Mouse (Mus musculus) retina, postnatal 1 day (tissue): ENCODE data around the gene Afmid.

ENCODE experiments used
- DNase-seq: peaks from one replicate; pipeline ENCODE4 v3.0.0-alpha.2; 2012

Gene Afmid

DNA sequence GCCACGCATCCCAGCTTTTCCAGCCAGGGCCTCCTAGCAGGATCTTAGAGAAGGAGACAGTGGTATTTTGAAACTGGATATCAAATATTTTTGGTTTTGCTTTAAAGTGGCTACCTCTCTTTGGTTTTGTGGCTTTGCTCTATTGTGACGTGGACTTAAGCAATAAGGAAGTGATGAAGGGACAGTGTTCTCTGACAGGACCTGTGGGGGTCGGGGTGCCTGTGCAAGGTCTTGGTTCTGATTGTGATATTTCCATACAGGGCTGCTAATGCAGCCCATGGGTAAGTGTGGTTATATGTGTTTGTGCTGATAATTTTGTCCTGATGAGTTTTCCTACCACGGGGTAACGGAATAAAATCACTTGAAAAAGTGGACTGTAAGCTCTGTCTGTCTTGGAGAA lies 29.6 kb downstream of the Afmid start:
- DNase-seq: no peak

DNA sequence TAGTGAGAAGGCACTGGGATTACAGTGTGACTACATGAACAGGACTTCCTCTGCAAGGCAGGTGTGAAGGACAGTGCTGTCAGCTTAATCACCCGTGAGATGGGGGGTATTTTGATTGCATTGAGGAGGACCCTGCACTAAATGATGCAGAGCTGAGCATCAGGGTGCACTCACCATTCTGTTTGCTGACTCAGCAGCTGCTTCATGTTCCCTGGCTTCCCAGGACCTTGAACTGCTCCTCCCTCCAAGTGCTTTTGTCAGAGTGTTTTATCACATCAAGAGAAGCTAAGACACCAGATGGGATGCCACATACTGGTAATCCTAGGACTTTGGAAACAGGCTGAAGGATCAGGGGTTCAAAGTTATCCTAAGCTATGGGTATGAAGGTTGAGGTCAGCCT lies 30.3 kb downstream of the Afmid start:
- no peak for DNase-seq

DNA sequence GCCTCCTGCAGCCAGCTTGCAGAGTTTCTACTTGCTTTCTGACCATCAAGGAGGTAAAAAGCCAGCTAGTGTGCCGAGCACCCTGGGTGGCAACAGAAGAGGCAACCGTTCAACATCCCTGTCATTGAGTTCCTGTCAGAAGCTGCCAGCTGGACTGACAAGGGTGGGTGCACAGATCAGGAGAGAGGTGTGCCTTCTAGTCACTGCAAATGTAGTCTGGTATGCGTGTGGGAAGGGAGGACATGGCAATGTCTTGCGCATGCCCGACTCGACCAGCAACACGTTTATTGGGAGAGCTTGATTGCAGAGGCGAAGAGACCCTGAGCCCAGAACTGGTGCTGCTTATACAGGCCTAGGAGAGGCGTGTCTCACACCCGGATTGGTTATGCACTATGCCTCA lies 31.7 kb downstream of the Afmid start:
- DNase-seq: no peak

DNA sequence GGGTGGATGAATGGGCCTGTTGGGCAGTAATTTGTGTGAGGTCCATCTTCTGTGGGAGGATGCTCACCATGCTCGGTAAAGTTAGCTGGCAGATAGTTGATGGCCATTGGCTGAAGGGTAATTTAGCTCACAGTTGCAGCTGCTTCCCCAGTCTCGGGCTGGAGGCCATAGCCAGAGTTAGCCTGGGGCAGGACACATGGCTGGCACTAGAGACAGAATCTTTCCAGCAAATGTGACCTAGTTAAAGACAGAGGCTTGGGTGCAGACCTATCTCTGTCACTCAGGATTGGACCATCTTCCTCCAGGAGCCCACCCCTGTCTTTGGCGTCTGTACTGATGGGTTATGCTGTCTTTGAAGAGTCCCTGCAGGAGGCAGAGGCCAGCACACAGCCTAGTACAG lies 32.7 kb downstream of the Afmid start:
- peak; percentile 55 for DNase-seq

DNA sequence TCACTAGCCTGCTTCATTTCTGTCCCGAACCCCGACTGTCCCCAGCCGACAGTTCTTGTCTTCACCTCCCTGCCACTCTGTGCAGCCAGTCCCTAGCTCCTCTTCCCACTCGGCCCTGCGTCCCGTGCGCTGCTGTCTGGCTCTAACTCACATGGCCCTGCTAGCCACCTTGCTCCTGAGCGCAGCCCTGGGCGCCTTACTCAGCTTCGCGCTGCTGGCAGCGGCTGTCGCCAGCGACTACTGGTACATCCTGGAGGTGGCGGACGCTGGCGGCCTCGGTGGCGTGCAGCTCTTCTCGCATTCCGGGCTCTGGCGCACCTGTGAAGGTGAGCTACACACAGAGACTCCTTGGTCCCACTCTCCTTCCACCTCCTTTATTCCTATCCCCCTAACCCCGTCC lies 34.9 kb downstream of the Afmid start, which contains the start of gene Tmem235:
Gene Tmem235 (plus strand): TSS at position 152 of the 400 bp plus-strand sequence.
- no peak for DNase-seq

DNA sequence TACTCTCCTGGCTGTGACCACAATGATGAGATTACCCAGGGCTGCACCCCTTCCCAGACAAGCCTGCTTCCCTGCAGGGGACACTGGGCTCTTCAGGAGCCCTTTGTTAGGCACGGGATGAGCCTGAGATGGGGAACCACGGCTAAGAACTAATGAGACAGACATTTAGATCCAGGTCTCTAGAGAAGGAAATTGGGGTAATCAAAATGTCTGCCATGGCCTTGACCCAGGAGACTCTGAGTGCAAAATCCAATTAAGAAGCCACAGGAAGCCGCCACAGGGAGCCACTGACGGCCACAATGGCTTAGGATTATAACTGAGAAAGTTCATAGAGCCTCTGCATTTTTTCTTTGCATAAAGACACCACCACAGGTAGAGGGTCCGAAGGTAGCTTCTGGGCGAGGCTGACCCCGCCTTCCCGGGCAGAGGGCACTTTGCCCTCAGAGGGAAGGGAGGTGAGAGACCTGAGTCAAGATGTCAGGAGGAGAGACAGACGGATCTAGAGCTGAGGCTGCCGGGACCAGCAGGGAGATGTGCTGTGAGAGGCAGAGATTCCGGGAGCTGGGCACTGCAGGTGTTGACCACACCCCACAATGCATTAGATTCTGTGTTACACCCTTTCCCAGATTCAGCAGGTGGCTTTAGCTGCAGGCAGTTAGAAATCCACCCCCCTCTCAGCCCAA lies 37.6 kb downstream of the Afmid start:
- DNase-seq: no peak

DNA sequence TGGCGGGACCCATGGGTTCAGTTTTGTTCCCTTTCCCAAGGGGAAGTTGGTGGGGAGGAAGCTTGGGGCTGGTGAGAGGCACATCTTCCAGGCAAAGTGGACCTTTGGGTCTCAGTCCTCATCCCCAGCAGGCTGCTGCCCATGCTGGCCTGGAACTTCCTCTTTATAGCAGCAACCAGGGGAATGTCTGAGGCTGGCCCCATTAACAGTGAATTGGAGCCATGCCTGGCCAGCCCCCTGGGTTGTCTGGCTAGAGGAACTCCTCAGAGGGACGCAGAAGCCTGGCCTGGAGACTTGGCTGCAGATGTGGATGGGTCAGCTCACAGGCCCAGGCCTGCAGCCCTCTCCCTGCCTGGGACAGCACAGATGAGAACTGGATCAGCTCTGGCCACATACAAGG lies 39.1 kb downstream of the Afmid start:
- DNase-seq: no peak

DNA sequence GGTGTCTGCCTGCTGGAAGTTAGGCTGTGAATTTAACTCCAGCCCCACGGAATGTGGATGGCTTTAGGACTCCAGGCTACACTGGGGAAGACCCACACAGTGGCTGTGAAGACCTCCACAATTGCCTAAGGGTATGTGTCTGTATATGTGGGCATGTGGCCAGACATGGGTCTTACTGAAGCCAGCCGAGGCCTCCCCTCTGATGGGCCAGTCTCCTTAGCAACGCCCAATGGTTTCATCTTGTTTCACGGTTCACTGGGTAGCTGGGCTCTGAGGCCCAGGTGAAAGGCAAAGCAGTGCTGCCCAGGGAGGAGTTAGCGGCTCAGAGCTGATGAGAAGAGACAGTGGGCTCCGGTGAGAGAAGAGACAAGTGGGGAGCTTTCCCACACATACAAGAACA lies 40.3 kb downstream of the Afmid start:
- DNase-seq: peak; percentile 93

DNA sequence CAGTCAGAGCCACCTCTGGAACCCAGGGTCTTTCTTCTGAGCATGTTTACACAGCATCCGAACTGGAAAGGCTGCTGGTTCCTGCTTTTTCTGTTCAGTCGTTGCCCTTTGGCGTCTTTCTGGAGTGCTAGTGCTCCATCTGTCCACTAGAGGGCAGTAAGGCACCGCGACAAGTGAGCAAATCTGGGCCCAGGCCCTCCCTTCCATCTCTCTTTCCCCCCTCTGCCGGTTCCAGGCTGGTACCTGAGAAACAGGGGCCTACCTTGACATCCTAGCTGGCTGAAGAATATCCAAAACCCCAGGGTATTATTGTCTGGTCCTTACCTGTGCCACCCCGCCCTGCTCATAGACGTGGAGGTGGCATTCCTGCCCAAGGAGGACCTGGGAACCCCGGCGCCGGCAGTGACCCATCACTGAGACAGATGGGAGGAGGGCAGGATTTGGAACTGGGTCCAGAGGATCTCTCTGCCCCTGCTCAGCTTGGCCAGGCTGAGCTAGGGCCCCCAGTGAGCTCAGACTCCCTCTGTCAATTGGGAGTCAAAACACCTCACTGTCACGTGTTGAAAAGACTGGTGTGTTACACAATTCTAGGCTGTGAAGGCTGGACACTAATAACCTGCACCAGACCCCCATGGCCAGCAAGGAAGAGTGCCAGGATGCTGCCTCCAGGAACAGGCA lies 45.1 kb downstream of the Afmid start:
- peak; percentile 89 for DNase-seq

DNA sequence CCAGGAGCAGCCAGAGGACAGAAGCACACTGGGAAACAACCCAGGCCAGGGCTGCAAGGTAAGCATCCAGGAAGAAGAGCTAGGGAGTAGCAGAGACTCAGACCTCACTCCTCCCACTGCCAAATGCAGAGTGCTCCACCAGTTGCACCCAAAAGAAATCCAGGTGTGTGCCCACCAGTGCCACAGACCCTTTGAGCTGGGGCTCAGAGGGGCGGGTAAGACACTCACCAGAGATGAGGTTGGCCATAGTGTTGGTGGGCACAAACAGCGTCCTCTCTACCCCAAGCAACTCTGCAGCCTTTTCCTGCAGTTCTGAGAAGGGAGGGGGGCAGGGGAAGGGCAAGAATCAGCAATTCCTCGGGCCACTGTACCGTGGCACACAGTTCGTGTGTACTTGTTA lies 45.7 kb downstream of the Afmid start:
- DNase-seq: no peak

DNA sequence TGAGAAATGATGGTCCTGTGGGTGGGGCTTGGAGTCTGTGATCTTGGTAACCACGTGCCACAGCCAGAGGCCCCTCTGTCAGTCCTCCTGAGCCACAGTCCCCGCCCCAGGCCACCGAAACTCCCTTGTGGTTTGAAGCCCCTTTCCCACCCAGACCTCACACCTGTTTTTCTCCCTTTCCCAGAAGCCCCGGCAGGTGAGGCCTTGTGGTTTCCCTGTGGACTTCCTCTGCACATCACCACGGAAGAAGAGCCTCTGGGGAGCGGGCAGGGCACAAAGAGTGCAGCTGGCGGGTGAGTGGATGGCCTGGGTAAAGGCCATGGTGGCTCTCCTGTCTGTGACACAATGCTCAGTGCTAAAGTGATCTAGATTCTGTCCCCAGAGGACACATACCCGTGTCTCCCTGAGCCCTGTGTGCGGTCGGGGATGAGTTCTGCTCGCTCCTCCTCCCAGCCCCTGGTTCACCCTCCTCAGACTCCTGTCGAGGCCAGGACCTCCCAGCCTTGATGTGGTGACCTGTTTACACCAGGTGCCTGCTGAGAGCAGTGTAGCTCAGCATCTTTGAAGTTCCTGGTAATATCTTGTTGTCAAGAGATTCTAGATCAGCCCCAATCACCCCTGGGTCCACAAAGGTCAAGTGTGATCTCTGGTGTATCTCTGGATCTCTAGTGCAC lies 46.3 kb downstream of the Afmid start:
- no peak for DNase-seq

DNA sequence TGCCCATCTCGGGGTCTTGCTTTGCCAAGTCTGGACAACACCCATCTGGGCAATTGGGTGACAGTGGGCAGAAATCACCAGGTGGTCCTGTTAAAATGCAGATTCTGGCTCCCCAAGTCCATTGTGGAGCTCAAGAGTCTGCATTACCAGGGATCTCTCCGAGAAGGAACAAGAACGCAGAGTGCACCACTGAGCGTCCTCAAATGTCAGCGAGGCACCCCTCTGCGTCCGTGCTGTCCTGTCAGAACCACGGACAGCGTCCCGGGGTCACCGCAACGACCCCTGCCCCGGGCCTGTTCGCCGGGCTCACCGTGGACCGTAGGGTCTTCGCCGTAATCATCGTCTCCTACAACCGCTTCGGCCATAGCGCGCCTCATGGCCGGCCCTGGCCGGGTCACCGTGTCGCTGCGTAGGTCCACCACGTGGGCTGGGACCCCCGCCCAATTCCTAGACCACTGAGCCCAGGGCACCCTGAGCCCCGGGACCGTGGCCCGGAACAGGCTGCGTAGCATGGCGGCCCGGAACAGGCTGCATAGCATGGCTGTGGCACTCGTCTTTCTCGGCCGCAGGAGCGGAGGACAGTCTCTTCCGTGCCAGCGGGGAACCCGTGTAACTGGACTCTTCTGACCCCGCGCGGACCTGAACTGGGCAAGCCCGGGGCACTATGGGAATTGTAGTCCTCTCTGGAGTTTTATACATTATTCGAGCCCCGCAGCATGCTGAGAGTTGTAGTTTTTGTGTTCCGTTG lies 47.3 kb downstream of the Afmid start, which contains the start of gene Tha1:
Gene Tha1 (minus strand): TSS at position 621 of the 748 bp plus-strand sequence.
- DNase-seq: peak; percentile 91

DNA sequence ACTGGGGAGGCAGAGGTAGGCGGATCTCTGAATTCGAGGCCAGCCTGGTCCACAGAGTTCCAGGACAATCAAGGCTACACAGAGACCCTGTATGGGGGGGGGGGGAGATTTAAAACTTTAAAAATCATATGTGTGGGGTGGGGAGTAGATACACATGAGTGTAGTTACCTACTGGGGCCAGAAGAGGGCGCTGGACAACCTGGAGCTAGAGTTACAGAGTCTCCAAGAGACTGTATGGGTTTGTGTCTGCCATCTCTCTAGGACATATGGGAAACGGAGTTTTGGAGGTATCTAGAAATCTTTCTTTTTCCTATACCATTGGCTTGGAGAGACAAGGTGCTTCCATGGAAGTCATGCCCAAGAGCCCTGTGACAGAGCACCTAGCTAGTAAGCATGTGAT lies 48.7 kb downstream of the Afmid start:
- DNase-seq: no peak

DNA sequence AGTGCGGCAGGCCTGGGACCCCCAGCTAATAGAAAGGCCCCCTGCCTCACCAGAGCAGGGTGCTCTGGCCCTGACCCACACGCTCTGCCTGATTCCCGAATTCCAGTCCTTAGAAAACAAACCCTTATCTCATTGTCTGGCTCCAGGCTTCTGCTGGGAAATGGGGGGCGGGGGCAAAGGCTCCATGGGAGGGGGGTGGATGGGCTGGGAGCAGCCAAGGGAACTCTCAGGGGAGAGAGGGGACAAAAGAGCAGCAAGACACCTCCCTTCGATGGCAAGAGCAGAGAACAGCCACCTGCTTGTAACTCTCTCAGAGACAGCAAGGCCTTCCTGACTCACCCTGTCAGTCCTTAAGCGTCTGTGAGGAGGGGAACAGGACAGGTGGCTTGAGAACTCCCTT lies 50.0 kb downstream of the Afmid start:
- no peak for DNase-seq

DNA sequence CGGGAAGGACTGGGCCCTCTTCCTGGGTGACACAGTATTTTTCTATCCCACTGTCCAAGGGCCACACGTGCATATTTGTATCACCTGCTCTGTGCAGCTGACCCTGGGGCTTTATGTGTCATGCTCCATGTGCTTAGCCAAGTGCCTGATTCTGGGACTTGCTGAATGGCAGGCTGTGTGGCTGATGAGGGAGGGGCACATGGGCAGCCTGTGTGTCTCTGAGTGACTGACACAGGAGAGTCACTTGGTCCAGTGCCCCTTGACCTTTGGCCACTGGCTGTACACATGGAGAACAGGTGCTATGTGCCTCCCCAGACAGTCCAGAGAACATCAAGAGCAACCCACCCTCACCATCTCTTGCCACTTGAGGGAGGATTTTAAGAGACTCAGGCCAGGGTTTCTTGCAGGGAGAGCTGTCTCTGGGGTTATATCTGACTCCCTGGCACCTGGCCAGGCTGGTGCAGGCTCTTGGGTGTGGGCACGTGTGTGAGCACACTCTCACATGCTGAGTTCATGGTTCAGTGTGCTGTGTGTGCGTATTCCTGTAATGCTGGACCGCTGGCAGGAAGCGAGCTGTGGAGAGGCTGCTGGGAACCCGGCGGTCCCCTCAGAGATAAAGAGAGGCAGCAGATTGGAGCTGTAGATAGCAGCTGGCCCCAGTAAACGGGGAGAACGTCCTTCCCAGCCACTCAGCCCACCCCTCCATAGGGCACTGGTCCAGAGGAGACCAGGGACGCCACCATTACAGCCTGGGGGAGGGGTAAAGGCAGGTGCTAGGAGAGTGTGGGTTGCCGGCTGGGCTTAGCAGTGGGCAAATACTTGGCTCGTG lies 52.4 kb downstream of the Afmid start:
- DNase-seq: peak; percentile 78

DNA sequence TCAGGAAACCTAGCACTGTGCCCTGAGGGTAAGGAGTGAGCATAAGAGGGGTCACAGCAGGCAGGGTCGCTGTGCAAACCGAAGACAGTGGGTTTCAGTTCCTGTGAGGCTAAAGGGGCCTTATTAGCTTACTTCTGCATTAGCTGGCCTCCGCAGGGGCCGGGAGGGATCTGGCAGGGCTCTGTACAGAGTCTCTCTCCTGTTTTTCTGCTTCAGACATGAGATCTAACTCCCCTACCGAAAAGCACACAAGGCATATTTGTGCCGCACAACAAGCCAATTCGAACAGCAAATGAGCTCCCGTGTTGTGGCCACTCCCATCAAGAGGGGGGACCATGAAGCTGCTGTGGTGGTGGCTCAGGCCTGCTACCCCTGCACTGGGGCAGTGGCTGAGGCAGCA lies 53.2 kb downstream of the Afmid start:
- peak; percentile 48 for DNase-seq

DNA sequence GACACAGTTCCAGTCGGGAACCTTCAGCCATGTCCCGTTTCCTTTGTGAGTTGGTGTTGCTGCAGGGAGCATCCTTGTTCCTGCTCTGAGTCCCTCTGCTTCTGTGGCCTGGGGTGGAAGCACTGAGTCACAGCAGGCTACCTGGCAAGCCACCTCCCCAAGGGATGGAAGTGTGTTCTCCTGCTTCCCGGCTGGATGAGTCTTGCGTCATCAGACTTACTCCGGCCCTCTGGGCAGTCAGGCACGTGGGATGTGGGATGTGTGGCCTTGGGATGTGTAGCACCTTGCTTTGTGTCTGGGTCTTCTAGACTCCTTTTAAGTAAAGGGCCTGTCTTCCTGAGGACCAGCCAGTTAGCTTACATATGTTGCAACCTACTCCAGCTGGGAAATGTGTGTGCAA lies 54.0 kb downstream of the Afmid start:
- DNase-seq: no peak

DNA sequence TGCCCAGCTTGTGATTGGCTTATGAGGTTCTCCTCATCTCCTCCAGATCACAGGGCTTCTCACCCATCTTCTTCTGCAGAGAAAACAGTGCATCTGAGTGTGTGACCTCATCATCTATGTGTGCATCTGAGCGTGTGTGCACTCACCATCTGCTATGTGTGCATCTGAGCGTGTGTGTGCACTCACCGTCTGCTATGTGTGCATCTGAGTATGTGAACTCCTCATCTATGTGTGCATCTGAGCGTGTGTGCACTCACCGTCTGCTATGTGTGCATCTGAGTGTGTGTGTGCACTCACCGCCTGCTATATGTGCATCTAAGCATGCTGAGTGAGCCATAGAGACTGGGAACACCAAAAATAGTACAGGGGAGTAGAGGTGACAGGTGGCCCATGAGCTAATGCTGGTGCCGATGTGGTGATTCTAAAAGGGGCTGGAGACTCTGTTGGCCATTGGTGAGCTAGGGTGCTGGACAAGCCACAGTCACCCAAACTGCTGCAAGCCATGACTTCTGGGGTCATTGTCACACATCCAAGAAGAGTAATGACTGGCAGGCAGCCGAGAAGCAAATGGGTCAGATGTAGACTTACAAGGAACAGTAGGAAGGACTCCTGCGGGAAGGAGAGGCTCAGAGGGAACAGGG lies 54.7 kb downstream of the Afmid start:
- no peak for DNase-seq

DNA sequence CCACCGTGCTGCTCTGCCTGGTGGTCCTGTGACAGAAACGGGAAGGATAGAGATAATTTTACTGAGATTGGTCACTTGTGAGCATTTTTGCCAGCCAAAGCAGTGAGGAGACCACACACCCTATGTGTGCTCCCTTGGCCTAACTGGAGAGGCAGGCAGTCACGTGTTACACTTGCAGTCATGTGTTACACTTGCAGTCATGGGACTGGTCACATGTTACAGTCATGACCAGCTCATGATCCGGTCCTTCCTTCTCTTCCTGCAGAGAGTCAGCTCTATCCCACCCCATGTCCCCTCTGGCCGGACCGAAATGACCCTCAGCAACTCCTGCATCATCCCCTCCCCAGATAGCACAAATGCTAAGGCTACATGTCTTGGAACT lies 55.2 kb downstream of the Afmid start:
- DNase-seq: no peak

DNA sequence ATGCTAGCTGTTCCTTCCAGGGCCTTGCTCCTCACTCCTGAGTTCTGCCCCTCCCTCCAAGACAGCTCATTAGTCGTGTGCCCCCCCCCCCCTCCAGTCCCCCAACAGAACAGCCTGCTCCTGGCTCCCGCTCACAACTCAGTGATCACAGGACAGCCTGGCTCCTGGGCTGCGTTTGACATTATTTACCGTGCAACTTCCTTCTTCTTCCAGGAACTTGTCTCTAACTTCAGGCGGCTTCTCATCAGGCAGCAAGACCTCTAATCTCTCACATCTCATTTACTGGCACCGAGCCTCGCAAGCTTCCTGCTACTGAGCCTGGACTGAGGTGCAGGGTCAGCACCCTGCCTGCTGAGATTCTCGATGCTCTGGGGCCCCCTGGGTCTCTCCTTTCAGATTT lies 56.1 kb downstream of the Afmid start:
- DNase-seq: no peak

DNA sequence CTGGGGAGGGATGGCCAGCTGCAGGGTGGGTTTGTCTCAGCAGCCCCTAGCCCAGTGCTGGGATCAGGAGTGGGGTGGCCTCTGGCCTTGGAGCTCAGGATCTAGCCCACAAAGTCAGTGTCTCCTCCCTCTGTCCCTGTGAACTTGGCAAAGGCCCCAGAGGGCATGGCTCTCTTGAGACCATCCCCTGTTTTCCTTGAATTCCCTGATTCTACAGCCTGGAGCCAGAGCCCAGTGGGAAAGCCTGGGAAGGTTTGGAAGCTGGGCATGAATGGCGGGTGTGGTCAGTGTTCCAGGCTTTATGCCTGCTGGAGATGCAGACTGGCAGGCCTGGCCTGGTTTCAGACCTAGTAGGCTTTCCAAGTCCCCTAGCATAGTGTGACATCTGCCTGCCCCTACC lies 56.5 kb downstream of the Afmid start:
- no peak for DNase-seq

DNA sequence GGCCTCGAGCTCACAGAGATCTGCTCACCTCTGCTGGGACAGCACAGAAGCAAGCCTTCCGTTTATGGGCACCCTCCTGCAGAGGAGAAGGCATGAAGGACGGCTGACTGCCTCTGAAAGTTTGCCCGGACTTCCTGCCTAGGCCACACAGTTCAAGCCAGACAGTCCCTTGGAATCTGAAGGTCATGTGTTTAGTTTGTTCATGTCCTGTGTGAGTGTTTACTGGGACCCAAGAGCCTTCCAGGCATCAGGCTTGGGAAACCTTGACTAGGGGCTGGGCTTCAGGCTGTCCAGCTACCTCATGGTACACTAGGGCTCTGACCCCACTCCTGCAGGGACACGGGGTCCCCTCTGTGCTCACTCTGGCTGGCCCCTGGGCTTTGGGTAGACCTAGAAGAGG lies 60.3 kb downstream of the Afmid start:
- DNase-seq: no peak
